Mouse (Mus musculus) ES-Bruce4 (cell line): ENCODE results near the gene Rnf8. TPM values are rescaled to one million over a fixed set of nuclear protein-coding genes. Genes with fewer than 3 reads are reported as not detected.
A peak's percentile ranks its signal among the peaks of the same experiment; 100 is the strongest.

Source experiments
- H3K27ac ChIP-seq: 2 replicates; pipeline ENCODE4 v1.5.1; 2012; ENCODE audit warnings: low read length, inconsistent platforms; ENCODE audit not compliant: insufficient read depth
- H3K27me3 ChIP-seq: 2 replicates; pipeline ENCODE4 v1.6.1; 2012; ENCODE audit warnings: mild to moderate bottlenecking, low read length, inconsistent platforms; ENCODE audit not compliant: control insufficient read depth, poor library complexity, insufficient read depth, severe bottlenecking
- H3K36me3 ChIP-seq: 2 replicates; pipeline ENCODE4 v1.6.1; 2012; ENCODE audit warnings: inconsistent platforms, mild to moderate bottlenecking, low read length, moderate library complexity; ENCODE audit not compliant: control insufficient read depth, poor library complexity, insufficient read depth, severe bottlenecking
- H3K4me1 ChIP-seq: one replicate; pipeline ENCODE4 v1.8.1; 2011; ENCODE audit warnings: low read length; ENCODE audit not compliant: control insufficient read depth, insufficient read depth
- H3K4me3 ChIP-seq: 2 replicates; pipeline ENCODE4 v1.5.1; 2011; ENCODE audit warnings: low read depth, mild to moderate bottlenecking, low read length
- H3K9ac ChIP-seq: 2 replicates; pipeline ENCODE4 v1.6.1; 2012; ENCODE audit warnings: low read depth, mild to moderate bottlenecking, inconsistent platforms; ENCODE audit not compliant: poor library complexity, severe bottlenecking
- H3K9me3 ChIP-seq: replicated peaks from 2 replicates; pipeline ENCODE4 v1.6.1; 2012; ENCODE audit warnings: mild to moderate bottlenecking, low read length, inconsistent platforms; ENCODE audit not compliant: control insufficient read depth, poor library complexity, insufficient read depth, severe bottlenecking
- CTCF ChIP-seq: IDR thresholded peaks from one replicate; pipeline ENCODE4 v1.8.1; 2011; ENCODE audit warnings: low read depth, low read length
- EP300 ChIP-seq: IDR thresholded peaks from 2 replicates; pipeline ENCODE4 v1.6.1; 2011; ENCODE audit warnings: low read depth, low read length; ENCODE audit not compliant: insufficient read depth
- POLR2A ChIP-seq: IDR thresholded peaks from one replicate; pipeline ENCODE4 v1.8.1; 2011; ENCODE audit warnings: low read length; ENCODE audit not compliant: insufficient read depth
- polyA plus RNA-seq: library from polyadenylated mRNA; stranded (reverse); fragments of >200 nt; gene quantifications from 2 replicates; pipeline ENCODE4 v1.2.4, GENCODE M21; 2011; ENCODE audit warnings: low read depth; ENCODE audit not compliant: missing spikeins, insufficient read depth, insufficient read length

Gene Rnf8
- polyA plus RNA-seq, 1 experiment: 37.5 TPM

- Histone ChIP-seq H3K27ac (no peak overlapping the region), H3K36me3 (0 out of 2 replicates have a peak, but pooled peaks cover 3% of the 10 kb centered on the region), H3K4me3 (no peak overlapping the region), H3K27me3 (no peaks in the 10 kb centered on the region), H3K9ac (no peak overlapping the region), H3K4me1 (peaks cover 7% of the 10 kb centered on the region), H3K9me3 (no peaks in the 10 kb centered on the region)
- TF ChIP-seq CTCF (no peak), POLR2A (no peak), EP300 (no peak)
Observed at GRCm38 (mm10) chr17:29642219-29642618, 27.6 kb downstream of the Rnf8 start.

- H3K4me3 ChIP-seq: no peak overlapping the region
- no peaks in the 10 kb centered on the region for H3K4me1 ChIP-seq
- H3K9ac ChIP-seq: no peak overlapping the region
- no peak overlapping the region for H3K27ac ChIP-seq
- no peak for TF ChIP-seq POLR2A
- TF ChIP-seq EP300: no peak
- TF ChIP-seq CTCF: no peak
- no peaks in the 10 kb centered on the region for H3K9me3 ChIP-seq
- no peaks in the 10 kb centered on the region for H3K27me3 ChIP-seq
- H3K36me3 ChIP-seq: peaks cover 2% of the 10 kb centered on the region
Observed at GRCm38 (mm10) chr17:29658249-29658648, 43.7 kb downstream of the Rnf8 start.

GRCm38 (mm10) chr17:29660076-29660761 is 45.6 kb downstream of the Rnf8 start, which contains the start of gene Cmtr1:
Cmtr1 (plus strand) TSS chr17:29660595.
- H3K36me3 ChIP-seq: peaks cover 13% of the 10 kb centered on the region
- no peaks in the 10 kb centered on the region for H3K4me1 ChIP-seq
- H3K9me3 ChIP-seq: no peaks in the 10 kb centered on the region
- no peak within 1 kb of the TSS for H3K27ac ChIP-seq
- TF ChIP-seq CTCF: no peak
- no peak for TF ChIP-seq POLR2A
- no peak for TF ChIP-seq EP300
- no peaks in the 10 kb centered on the region for H3K27me3 ChIP-seq
- H3K9ac ChIP-seq: peak within 1 kb of the TSS; percentile 74
- peak within 1 kb of the TSS; percentile 96 for H3K4me3 ChIP-seq

DNA sequence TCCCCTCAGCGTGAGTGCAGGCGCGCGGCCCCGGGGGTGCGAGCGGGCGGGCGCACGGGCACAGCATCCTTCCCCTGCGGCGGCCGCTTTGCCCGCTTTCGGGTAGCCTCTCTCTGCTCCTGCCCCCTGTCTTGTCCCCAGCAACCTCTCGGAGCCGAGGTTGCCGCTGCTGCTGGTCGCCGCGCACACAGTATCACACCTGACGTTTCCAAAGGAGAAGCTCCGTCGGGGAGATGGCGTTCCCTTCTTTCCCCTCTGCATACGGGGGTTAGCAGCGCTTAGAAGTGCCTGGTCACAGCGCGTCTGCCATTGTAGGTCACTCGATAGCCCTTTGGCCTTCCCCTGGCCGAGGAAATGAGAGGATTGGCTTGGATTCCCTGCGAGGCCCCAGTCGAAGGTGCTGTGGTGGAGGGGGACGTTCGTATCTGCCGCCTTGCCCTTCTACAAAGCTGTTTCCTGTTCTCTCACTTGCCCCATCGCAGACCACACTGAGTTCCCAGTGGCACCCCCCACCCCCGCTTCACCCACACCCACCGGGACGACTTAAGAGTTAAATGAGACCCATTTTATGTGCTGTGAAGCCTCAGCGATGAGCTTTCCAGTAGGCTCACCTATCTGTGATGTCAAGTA is 46.3 kb downstream of the Rnf8 start:
- no peak for TF ChIP-seq POLR2A
- no peak for TF ChIP-seq CTCF
- no peak for TF ChIP-seq EP300
- H3K36me3 ChIP-seq: peaks cover 13% of the 10 kb centered on the region

GRCm38 (mm10) chr17:29662145-29662544 is 47.6 kb downstream of the Rnf8 start:
- Histone ChIP-seq H3K4me1 (no peaks in the 10 kb centered on the region), H3K27me3 (no peaks in the 10 kb centered on the region), H3K9me3 (no peaks in the 10 kb centered on the region), H3K4me3 (no peak overlapping the region), H3K36me3 (peaks cover 17% of the 10 kb centered on the region), H3K27ac (no peak overlapping the region), H3K9ac (no peak overlapping the region)
- TF ChIP-seq POLR2A (no peak), EP300 (no peak), CTCF (no peak)

More for the DNA sequence above, 46.3 kb downstream of the Rnf8 start:
- peak overlapping the region; percentile 96 for H3K4me3 ChIP-seq
- peak overlapping the region; percentile 74 for H3K9ac ChIP-seq
- H3K27me3 ChIP-seq: no peaks in the 10 kb centered on the region
- no peaks in the 10 kb centered on the region for H3K9me3 ChIP-seq
- no peak overlapping the region for H3K27ac ChIP-seq
- no peaks in the 10 kb centered on the region for H3K4me1 ChIP-seq
